Mouse (Mus musculus): Measurements from ENCODE around the gene Gsdma3.

Gene Gsdma3

DNA sequence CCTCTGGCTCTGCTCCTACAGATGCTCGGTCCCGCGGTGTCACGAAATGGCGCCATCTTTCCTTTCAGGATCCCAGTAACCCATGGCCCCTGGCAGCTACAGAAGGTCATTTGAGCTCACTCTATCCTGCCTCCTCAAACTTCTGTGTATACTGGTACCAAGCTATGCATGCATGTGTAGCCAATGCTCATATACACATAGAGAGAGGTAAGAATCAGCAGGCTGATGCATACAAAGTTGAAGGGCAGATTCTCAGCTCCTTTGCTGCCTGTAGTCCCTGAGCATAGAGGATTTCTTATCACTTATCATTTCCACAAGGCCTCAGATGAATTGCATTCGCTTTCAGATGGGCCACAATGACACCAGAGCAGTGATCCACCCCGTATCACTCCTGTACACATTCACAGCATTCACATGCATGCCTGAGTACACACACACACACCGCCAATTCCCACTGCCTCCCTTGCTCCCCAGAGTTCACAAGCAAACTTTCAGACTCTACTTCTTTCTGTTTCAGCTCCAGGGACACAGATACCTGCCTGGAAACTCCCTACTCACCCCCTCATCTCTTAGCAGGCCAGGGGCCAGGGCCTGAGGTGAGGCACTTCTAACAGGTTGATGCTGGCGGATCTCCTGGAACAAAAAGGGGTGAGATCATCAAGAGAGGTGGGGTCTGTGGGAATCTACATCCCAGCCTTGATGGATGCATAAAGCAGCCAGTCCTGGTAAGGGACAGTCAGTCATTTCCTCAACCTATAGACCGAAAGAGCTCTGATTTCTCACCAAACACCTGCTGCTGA, at the start of gene Gsdma3, which contains the start of gene Gm12355:
Gsdma3 (plus strand) TSS at position 750 of the 800 bp plus-strand sequence.
Gm12355 (minus strand) TSS at position 51 of the 800 bp plus-strand sequence.
- in situ Hi-C loops (cut with MboI; ENCODE audit: unreplicated experiment in 2 of 2), result loop anchor here (25.0 kb wide), 2 partner anchors 689 to 714 kb away; no protein-coding TSS in a partner anchor

DNA sequence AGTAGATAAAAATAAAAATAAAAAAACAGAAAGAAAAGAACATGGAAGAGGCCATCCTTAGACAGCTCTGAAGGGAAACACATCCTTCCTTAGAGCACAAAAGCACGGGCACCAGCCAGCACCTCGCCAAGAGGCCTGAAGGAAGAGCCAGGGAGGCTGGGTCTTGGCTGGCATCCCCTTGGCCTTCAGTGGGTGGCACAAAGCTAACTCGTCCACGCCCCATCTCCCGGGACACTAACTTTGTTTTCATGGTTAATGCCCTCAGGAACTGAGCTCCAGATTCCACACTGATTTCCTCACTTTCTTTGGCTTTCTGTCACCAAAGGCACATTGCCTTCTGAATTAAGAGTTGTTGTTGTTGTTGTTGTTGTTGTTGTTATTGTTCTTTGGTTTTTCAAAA, 48.4 kb upstream of the Gsdma3 start:
- in situ Hi-C loops (cut with MboI; ENCODE audit: unreplicated experiment in 2 of 2), result loop anchor here in 1 of 2 experiments (25.0 kb wide), 1 partner anchor 790 kb away; the partner anchor contains the start of genes 1700001P01Rik, Lasp1 and Rpl23

DNA sequence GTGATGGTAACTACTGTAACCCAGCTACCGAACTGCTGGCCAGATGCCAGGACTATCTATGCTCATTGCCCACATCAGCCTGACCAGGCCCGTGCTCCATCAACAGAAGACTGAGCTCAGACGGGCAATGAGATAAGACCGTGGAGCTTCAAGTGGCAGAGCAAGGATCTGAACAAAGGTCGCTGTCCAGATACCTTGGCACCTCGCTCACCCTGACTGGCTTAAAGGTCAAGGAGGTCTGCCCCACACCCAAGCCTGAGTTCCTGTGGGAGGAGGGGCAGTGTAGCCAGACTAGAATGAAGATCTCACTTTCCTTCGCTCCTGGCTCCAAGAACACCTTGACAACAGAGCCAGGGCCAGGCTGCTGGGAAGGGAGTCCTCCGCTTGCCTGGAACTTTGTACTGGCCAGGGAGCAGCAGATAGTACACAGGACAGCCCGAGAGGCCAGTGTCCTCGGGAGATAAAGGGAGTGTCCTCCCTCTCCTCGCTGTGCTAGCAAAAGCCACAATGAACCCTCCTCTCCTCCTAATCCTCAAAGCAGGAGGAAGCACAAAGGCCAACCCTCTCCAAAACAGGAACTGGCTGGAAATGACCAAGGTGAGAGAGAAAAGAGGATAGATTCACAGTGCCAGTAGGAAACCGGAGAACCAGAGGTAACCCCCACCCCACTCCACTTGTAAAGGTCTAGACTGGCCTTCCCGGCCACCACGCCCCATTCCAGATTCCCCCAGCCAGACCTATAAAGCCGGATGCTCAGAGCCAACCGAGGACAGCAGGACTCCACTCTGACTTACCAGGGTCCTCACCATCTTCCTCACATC, 45.6 kb upstream of the Gsdma3 start:
- in situ Hi-C loops (cut with MboI; ENCODE audit: unreplicated experiment in 2 of 2), result loop anchor here in 1 of 2 experiments (25.0 kb wide), 1 partner anchor 793 kb away; the partner anchor contains the start of genes 1700001P01Rik, Lasp1 and Rpl23

DNA sequence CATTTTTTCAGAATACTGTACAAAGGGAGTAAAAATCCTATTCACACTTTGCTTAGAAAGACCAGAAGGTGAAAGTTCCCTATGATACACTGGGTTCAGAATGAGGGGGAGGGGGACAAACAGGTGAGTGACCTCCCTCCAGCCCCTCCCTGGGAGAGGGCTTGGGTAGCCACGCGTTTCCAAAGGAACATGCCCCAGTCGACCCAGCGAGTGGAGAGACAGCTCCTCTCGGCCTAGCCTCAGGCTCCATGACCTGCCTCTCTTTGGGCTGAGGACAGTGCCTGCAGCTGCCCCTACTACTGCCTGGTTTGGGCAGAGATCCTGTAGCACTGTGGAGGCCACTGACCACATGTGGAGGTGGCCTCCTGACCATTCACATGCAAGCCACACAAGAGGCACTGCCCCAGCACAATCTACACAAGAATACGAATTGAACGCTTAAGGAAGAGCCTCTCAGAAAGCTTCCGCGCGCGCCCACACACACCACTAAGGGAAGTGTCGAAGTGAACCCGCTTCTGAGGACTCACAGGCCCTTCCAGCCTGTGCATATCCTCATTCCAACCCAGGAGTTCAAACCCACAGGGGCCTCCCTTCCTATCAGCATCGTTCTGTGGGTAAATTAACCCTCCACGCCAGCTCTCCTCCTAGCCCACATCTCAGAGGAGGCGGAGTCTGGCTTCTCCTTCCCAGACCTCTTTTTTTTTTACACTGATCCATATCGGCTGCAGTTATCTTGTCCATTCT, 44.7 kb upstream of the Gsdma3 start:
- in situ Hi-C loops (cut with MboI; ENCODE audit: unreplicated experiment in 2 of 2), result loop anchor here in 1 of 2 experiments (25.0 kb wide), 1 partner anchor 794 kb away; the partner anchor contains the start of genes 1700001P01Rik, Lasp1 and Rpl23

DNA sequence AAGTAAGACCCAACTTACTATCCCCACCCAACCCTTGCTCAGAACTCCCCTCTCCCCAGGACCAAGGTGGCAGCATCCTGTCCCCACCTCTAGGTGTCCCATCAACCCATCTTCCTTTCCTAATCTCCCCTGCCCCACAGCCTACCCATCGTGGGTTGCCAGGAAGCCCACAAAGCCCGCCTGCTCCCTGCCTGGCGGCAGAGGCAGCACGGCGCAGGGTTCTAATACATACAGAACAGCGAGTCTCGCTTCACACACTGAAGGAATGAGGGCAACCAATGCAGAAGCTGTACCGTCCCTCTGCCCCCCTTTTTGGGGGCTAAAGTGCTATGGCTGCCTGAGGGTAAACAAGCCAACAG, 44.2 kb upstream of the Gsdma3 start:
- in situ Hi-C loops (cut with MboI; ENCODE audit: unreplicated experiment in 2 of 2), result loop anchor here in 1 of 2 experiments (25.0 kb wide), 1 partner anchor 795 kb away; the partner anchor contains the start of genes 1700001P01Rik, Lasp1 and Rpl23

DNA sequence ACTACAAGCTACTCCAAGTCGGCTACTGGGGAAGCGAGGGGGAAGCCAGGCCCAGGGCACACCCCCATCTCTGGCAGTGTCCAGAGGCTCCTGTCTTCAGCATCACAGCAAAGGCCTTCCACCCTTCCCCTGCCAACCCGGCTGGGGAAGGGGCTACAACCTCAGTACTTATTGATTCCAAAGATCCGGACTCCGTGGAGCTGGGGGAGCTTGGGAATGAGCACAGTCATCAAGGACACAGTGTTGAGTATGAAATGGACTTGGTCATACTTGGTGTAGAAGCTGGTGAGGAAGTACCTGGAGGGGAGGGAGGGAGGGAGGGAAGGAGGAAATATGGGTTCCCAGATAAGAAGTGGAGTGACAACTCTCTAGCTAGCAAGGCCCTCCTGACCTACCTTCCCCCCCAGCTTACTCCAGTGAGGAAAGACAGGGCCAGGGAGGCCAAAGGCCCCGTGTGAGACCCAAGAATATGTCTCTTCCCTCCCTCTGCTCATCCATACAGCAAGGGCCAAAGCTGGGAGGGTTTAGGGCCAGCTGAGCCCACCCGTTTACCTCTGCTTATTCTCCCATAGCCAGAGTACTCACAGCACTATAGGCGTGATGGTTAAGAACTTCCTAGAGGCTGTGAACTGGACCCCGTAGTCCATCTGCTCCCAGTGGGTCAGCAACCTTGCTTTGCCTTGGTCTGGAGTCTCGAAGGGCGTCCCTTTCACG, 43.5 kb upstream of the Gsdma3 start:
- in situ Hi-C loops (cut with MboI; ENCODE audit: unreplicated experiment in 2 of 2), result loop anchor here in 1 of 2 experiments (25.0 kb wide), 1 partner anchor 795 kb away; the partner anchor contains the start of genes 1700001P01Rik, Lasp1 and Rpl23

DNA sequence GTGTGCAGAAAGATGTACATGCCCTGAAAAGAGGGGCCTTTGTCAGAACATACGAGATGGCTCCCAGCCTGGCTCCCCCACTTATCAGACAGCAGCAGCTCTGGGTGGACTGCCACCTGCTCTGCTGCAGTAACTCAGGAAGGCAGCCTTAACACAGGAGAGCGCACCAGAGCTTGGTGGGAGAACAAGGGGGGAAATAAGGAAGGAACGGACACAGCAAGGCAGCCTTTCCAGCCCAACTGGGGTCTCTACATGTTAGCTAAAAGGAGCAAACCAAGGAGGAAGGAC, 43.0 kb upstream of the Gsdma3 start:
- in situ Hi-C loops (cut with MboI; ENCODE audit: unreplicated experiment in 2 of 2), result loop anchor here in 1 of 2 experiments (25.0 kb wide), 1 partner anchor 796 kb away; the partner anchor contains the start of genes 1700001P01Rik, Lasp1 and Rpl23

DNA sequence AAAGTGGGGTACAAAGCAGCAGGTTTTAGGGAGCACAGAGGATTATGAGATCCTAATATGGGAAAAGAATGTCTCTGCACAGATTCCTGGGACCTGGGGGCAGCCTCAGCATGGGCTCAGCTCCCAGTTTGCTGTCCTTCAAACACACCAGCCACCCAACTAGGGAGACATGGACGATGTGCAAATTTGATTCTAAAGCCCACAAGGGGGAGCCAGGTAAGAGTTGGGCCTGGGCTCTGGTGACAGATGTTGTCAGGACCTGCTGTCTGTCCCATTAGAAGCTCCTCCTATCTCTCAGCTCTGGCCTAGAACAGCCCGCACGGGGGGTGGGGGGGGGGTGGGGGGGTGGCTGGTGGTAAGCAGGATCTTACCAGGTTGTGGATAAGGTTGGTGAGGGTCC, 42.6 kb upstream of the Gsdma3 start:
- in situ Hi-C loops (cut with MboI; ENCODE audit: unreplicated experiment in 2 of 2), result loop anchor here in 1 of 2 experiments (25.0 kb wide), 1 partner anchor 796 kb away; the partner anchor contains the start of genes 1700001P01Rik, Lasp1 and Rpl23

DNA sequence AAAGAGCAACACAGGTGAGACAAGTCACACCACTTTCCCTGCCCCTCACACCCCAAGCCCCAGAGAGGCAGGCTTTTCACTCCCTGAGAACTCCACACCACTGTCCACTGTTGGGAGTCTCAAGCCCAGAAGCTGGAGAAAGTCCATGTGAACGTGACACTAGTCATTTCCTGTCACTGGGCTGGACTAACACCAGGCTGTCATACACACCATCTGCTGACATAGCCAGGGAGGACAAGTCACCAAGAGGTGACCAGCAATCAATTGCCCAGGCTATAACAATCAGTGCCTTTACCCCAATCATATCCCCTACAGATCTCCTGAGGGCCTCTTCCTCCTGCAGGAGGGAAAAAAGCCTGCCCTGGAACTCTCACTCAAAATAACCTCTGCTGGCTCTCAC, 42.0 kb upstream of the Gsdma3 start:
- in situ Hi-C loops (cut with MboI; ENCODE audit: unreplicated experiment in 2 of 2), result loop anchor here in 1 of 2 experiments (25.0 kb wide), 1 partner anchor 797 kb away; the partner anchor contains the start of genes 1700001P01Rik, Lasp1 and Rpl23

DNA sequence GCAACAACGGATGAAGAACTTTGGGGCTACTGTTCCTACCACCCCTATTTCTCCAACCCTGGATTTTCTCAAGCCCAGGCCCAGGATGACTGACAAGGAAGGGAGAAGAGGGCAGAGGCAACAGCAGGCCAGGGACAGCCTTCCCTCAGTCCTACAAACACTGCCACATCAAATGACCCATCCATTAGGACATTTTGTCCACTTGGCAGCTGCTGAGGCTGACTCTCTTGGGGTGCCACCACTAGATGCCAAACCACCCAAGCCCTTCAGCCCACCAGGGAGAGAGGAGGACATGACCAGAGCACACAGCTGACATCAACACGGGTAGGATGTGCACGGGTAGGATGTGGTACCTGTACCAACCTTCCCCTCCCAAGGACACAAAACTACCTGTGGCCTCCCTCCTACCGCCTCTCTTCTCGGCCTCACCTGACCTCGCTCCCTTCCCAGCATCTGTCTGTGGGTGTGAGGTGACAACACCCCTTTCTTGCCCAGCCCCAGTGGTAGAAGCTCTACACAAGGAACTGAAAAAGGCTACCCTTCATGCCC, 41.5 kb upstream of the Gsdma3 start:
- in situ Hi-C loops (cut with MboI; ENCODE audit: unreplicated experiment in 2 of 2), result loop anchor here in 1 of 2 experiments (25.0 kb wide), 1 partner anchor 797 kb away; the partner anchor contains the start of genes 1700001P01Rik, Lasp1 and Rpl23

DNA sequence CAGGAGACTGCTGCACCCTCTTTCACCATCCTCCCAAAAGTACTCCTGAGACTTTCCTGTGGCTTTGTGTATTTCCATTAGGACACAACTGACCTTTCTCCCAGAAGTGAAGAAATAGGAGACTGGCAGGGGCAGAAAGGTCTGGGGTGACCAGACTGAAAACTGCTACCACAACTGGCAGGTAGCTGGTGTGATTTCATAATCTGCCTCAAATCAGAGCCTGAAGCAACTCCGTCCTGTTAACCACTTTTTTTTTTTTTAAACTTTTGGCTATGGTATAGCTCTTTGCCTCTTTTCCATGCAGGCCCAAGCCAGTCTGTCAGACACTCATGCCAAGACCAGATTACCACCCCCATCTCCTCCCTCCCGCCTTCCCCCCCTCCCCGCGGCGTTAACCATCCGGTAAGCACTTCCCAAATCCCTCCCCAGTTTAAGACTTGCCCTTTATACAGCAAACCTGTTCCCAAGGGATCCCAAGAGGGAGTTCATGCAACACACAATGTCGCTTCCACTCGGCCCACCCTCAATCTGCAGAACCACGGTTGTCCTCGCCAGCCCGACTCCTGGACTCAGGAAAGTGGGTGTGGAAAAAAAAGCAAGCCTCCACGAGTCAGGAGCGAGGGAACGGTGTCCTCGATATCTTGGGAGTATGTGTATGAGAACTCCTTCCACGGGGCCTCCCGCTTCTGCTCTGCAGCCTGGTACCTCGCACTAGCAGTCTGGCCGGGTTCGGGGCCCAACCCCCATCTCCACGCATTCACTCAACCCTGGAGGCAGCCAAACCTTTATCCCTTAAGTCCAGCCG, 39.9 kb upstream of the Gsdma3 start:
- in situ Hi-C loops (cut with MboI; ENCODE audit: unreplicated experiment in 2 of 2), result loop anchor here in 1 of 2 experiments (25.0 kb wide), 1 partner anchor 799 kb away; the partner anchor contains the start of genes 1700001P01Rik, Lasp1 and Rpl23

DNA sequence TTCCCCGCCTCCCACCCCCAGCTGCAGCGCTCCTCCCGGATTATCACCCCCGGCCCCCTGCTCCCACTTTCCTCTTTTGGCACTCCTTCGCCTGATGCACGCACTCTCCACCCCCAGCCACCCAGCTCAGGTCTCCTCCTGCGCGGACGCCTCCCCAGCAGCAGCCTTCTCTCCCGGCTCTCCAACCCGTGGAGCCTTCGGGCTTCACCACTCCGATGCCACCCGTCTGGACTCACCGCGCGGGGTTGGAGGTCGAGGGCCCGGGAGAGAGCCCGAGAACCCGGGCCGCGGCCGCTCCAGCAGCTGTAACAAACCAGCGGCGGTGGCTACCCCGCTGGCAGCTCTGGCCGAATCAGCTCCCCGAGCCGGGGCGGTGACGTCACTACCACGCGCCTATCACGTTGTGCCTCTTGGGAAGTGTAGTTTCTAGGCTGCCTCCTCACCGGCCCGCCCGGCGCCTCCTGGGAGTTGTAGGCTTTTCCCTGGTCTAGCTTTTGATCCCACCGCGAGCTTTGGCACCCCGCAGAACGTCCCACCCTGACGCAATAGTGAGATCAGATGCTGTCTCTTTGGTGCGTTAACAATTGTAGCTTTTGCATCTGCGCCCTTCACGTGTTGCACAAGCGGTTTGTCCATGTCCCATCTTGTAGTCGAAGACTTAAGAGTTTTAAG, 39.1 kb upstream of the Gsdma3 start, which contains the start of gene Ormdl3:
Ormdl3 (minus strand) TSS at position 477 of the 672 bp plus-strand sequence.
- in situ Hi-C loops (cut with MboI; ENCODE audit: unreplicated experiment in 2 of 2), result loop anchor here in 1 of 2 experiments (25.0 kb wide), 1 partner anchor 800 kb away; the partner anchor contains the start of genes 1700001P01Rik, Lasp1 and Rpl23

DNA sequence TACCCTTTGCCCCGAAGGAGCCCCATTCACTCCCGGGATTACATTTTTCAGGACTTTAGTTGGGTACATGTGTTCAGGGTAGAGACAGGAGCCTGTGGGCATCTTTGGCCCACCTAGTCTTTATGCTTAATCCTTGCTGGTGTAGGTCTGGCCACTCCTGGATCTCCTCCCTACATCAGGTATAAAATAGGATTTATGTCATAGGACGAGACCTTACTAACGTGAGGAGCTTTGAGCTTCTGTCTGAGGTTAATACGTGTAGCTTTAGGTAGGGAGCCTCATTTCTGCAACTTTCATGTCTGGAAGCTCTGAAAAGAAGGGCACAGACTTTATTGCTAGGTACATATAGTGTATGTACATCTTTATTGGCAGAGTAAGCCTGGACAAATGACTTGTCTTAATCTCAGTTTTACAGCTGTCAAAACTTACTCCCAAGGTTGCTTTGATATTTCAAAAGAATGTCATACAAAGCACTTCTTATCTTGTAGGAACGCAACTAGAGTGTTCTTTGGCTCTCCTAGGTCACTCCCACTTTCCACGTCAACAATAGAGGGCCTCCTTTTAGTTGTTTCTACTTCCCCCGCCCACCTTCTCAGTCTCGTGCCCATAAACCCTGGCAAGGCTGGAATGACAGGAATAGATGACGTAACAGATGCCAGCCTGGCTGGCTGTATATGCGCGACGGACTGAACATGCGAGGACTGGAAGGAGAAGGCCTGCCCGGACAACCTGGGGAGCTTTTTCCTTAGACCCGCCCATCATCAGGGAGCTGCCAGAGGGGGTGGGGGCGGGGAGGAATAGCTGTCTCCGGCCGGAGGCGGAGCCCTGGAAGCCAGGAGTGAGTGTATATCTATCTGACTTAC, 38.2 kb upstream of the Gsdma3 start:
- in situ Hi-C loops (cut with MboI; ENCODE audit: unreplicated experiment in 2 of 2), result loop anchor here in 1 of 2 experiments (25.0 kb wide), 1 partner anchor 801 kb away; the partner anchor contains the start of genes 1700001P01Rik, Lasp1 and Rpl23

DNA sequence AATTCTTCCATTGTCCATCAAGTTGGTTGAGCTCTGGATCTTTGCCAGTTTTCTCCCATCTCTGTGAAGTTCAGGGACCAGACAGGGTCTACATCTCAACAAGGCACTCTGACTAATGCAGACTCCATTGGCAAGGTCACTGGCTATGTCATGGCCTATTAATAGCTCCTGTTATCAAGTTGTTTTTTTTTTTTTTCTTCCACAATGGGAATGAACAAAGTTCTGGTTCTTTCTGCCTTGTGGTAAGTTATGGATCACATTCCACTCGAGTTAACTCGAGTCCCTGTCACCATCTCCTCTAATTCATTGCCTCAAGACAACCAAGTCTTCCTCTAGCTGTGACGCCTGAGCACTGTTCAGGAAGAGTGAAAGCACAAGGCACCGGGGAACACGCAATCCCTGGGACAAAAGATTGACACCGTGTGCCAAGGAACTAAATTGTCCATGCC, 37.3 kb upstream of the Gsdma3 start:
- in situ Hi-C loops (cut with MboI; ENCODE audit: unreplicated experiment in 2 of 2), result loop anchor here in 1 of 2 experiments (25.0 kb wide), 1 partner anchor 802 kb away; the partner anchor contains the start of genes 1700001P01Rik, Lasp1 and Rpl23

DNA sequence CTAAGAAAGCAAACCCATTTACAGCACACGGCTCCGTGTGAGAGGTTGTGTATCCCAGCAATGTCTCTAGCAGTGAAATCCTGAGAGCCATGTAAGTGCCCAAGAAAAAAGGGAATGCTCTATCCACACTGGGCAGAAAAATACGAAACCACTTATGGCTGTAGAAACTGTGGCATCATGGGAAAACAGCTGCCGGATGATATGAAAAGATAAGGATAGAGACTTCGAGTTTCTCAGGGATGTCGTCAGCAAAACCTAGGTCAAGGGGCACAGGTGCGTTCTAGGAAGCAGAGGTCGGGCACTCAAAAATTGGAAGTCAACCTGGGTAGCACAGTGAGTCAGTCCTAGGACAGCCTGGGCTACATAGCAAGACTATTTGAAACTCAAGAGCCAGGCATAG, 36.9 kb upstream of the Gsdma3 start:
- in situ Hi-C loops (cut with MboI; ENCODE audit: unreplicated experiment in 2 of 2), result loop anchor here in 1 of 2 experiments (25.0 kb wide), 1 partner anchor 802 kb away; the partner anchor contains the start of genes 1700001P01Rik, Lasp1 and Rpl23
